Mouse (Mus musculus) heart, adult 2 months (tissue): Measurements from ENCODE around the gene Pacsin3.

Experiments
- EP300 ChIP-seq: fragments of 200-500 bp; IDR thresholded peaks from 2 replicates; pipeline ENCODE4 v1.6.1; 2011; ENCODE audit warnings: low read depth, low read length, control low read depth; ENCODE audit not compliant: insufficient read depth
- POLR2A ChIP-seq: fragments of 200-500 bp; IDR thresholded peaks from 2 replicates; pipeline ENCODE4 v1.6.1; 2011; ENCODE audit warnings: mild to moderate bottlenecking, low read depth, low read length, control low read depth; ENCODE audit not compliant: insufficient read depth

DNA sequence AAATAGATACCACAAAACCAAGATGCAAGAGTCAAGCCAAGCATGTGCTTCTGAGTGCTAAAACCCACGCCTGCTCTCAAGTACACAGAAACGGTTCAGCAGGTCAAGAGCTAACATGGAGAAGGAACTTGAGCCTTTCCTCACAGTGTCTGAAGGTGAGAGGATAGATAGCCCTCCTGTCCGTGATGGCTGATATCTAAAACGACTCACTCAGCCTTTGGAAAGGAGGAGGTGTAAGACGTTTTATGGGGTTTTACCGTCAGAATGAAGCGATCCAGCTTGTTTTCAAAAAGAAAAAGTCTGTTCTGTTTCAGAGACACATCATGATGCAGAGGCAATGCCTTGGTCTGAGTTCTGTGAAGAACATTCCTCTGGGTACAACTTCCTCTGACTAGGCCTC lies 58.4 kb downstream of the Pacsin3 start:
- TF ChIP-seq EP300: no peak
- TF ChIP-seq POLR2A: no peak
